Mouse (Mus musculus) cerebellum, adult 11 months (tissue): ENCODE results near the gene Rad50.
A peak's percentile ranks its signal among the peaks of the same experiment; 100 is the strongest.

Experiments used
- DNase-seq: peaks from one replicate; pipeline ENCODE4 v3.0.0; 2022

Gene Rad50

GRCm38 (mm10) chr11:53632122-53632733 is 74.9 kb downstream of the Rad50 start:
- no peak for DNase-seq

DNA sequence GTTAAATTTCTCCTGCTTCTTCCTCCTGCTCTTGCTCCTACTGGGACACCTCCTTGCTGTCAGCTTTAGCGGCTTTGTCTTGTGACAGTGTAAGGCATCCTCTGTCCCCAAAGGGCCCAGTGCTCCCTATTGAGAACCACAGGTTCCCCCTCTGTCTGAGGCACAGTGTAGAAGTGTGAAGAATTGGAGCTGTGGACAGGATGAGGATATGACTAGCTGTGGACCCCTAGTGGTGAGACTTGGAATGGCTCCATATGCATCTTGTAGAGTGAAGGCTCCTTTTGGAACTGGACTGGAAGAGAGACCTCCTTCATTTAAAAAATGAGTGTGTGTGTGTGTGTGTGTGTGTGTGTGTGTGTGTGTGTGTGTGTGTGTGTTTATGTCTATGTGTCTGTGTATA is 79.3 kb downstream of the Rad50 start:
- peak; percentile 61 for DNase-seq

DNA sequence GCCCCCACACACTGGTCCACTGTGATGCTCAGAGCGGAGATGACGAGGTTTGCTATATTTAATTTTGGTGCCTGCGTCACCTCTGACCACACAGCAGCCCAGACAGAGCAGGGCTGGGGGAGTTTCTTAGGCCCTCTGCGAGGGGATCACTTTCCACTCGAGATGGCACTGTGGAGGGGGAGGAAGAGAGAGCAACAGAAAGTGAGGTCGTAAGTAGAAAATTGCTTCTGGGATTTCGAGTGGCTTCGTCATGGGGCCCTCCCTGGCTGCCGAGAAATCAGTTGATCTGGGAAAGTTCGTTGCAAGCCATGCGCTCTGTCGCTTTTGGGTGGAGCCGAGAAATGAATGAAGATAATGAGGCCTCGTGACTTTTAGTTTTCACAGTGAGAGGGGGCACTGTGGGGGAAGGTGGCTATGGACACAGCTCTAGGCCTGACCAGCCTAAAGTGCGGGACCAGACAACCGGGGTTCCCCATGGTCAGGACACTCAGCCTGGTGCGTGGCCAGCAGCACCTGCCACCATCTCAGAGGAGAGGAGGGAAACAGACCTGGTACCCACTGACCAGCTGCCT is 80.2 kb downstream of the Rad50 start:
- DNase-seq = no peak

DNA sequence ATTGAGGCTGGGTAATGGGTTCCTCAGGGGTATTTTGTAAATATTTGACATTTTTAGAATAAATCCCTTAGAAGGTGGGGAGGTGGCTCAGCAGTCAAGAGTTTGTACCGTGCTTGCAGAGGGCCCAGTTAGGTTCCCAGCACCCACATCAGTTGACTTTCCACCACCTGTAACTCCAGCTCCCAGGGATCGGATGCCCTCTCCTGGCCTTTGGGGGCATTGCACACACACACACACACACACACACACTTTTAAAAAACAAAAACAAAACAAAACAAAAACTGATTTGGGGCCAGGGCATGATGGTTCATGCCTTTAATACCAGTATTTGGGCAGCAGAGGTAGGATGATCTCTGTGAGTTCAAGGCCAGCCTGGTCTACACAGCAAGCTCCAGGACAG is 83.0 kb downstream of the Rad50 start:
- no peak for DNase-seq

DNA sequence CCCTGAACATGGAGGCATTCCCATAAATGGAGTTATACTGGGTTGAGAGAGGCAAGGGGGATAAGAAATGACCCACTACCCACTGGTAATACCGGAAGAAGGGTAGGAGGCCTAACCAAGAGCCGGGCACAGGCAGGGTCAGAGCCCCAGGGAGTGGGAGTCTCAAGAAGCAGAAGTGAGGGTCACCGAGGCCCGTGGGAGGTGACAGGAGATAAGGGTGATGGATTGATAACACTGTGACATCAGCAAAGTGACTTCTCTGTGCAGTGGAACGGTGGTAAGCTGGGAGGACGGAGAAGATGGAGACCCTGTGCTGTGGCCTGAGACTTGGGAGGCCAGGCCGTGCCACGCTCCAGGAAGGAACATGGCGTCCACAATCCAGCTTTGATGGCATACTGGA is 83.5 kb downstream of the Rad50 start:
- no peak for DNase-seq

DNA sequence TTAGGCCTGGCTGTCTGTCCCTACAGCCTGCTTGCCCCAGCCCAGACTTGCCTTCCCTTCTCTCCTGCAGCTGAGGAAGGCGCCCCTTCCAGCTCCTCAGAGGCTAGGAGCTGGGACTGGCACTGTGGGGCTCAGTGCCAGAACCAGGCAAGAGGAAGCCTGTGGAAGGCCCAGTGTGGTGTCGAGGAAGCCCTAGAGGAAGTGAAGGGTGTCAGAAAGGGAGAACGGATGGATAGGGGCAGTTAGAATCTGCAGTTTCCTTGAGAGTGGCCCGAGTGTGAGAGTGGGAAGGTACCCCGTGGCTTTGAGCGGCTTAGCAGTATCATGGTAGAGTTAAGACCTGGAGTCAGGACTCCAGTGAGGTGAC is 84.7 kb downstream of the Rad50 start:
- DNase-seq = no peak

GRCm38 (mm10) chr11:53621582-53622439 is 85.3 kb downstream of the Rad50 start:
- no peak for DNase-seq

DNA sequence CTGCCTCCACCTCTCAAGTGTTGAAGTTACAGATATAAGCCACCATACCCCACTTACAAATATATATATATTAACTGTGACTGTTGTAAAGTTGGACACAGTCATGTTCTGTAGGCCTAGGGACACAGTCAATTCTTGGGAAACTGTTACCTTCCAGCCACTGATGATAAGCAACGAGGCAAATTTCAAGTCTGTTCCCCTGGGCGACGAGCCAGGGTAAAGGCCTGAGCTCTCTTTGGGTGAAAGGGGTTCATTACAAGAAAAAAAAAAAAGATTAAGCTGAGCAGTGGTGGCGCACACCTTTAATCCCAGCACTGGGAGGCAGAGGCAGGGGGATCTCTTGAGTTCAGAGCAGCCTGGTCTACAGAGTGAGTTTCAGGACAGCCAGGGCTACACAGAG is 87.0 kb downstream of the Rad50 start:
- no peak for DNase-seq

GRCm38 (mm10) chr11:53619428-53619827 is 87.7 kb downstream of the Rad50 start:
- no peak for DNase-seq

DNA sequence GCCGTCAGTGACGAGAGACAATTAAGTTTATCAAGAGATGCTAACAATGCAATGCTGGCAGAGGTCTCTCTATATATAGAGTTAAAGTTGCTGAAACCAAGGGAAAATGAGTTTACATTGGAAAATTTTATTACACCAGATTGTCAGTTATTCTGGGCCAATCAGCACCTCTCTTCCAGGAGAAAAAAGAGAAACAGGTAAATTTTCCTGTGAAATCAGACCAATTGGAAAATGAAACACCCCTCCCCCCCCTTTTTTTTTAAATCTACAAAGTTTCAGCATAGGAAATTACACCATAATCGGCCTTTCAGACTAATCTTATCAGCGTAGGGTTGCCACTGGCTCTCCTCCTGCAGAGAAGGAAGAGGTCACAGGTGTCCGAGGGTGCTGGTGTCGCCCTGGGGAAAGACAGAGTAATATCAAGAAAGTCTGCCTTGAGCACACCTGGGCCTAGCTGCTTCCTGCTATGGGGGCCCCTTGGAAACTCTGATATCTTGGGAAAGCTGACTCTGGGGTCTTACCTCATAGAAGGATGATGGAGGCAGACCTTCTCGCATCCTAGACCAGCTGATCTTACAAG is 88.4 kb downstream of the Rad50 start, which contains the start of gene Il4:
Gene Il4 (minus strand): TSS at position 51 of the 580 bp plus-strand sequence.
- no peak for DNase-seq

DNA sequence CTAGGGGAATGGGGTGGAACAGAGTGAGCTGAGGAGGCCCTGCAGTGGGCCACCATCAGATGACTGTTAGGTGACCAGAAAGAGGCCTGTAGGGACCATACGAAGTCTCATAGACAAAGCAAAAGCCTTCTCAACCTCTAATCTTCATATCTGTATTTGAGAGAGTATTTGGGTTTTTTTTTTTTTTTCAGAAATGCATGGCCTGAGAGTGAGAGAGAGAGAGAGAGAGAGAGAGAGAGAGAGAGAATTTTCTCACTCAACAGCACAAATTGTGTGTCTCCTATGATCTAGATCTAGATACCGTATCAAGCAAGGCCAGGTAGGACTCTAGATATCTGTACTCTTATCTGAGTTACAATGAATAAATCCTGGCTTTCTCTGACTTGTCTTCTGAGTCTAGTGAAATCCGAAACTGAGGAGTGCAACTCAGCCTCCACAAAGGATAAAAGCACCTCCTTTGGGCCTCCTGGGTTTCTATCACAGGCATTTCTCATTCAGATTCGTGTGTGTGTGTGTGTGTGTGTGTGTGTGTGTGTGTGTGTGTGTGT is 89.5 kb downstream of the Rad50 start:
- no peak for DNase-seq

GRCm38 (mm10) chr11:53616748-53617558 is 90.2 kb downstream of the Rad50 start:
- no peak for DNase-seq

GRCm38 (mm10) chr11:53615575-53615974 is 91.5 kb downstream of the Rad50 start:
- no peak for DNase-seq

GRCm38 (mm10) chr11:53615172-53615571 is 91.9 kb downstream of the Rad50 start:
- DNase-seq = no peak

- no peak for DNase-seq
Measured at GRCm38 (mm10) chr11:53609672-53610071, 97.4 kb downstream of the Rad50 start.

DNA sequence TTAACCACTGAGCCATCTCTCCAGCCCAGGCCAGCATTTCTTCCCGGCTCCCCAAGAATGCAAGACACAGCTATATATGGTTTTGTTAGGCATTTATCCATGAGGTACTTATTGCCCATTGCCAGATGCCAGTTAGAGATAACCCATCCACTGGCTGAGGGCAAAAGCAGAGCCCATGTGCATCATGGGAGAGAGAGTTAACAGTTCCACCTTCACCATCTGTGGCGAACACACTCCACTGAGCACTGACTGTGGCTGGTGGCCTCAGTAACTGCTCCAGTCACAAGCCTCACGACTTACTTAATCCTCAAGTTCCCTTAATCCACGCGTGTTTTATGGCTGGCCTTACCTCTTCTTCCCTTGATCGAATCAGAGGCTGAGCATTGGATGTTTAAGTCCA is 97.9 kb downstream of the Rad50 start:
- no peak for DNase-seq

- no peak for DNase-seq
Measured at GRCm38 (mm10) chr11:53605609-53606008, 101.5 kb downstream of the Rad50 start.

DNA sequence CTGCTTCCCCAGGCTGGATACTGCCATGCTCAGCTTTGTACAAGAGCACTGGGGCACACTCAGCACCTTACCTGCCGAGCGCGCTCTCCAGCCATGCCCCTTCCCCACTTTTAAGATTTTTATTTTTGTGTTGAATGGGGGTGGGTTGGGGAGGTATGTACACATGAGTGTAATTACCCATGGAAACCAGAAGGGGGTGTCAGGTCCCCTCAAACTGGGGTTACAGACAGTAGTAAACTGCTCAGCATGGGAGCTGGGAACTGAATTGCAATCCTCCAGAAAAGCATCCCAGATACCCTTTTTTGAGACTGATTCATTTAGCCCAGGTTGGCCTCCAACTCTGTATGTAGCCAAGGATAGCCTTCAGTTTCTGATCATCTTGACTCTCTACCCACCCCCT is 102.1 kb downstream of the Rad50 start:
- no peak for DNase-seq
